Mouse (Mus musculus): ENCODE data around the gene Senp3. TPM values are rescaled to one million over a fixed set of nuclear protein-coding genes. Genes with fewer than 3 reads are reported as not detected.

Gene Senp3
- total and polyA plus RNA-seq, 3 experiments = 116 to 303 (median 256) TPM

DNA sequence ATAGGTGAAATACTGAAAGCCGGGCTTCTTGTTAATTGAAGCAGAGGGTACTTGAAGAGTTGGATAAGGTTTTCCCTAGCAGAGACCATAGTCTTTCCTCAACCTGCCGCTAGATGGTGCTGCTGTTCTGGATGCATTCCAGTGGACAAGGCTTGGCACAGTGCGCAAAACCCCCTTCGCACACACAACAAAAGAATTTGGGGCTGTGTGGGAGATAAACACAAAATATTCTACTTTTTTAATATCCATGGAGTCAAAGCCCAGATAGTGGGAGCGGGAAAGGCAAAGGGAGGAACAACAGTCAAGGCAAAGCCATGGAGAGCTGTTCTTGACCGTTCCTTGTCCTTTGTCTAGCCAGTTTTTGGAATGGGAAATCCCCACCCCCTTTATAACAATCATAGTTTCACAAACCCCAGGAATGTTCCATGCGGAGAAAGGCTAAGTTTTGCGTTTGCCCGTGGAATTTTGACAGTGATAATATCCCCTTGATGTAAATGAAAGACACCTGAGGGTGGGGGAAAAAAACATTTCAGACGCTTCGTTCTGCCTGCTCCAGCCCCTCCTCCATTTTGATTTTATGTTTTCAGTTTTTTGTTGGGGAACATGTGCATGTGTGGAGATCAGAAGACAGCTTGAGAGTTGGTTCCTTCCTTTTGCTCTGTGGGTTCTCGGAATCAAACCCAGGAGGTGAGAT is 1.1 kb upstream of the Senp3 start:
- no peaks in the 10 kb centered on the region for H3K27me3 ChIP-seq (replicated peaks)
- H3K4me3 ChIP-seq (replicated peaks in 1 of 3; ENCODE audit: low read depth in 2 of 3, low read length in 2 of 3, poor library complexity in 1 of 3) = peak overlapping the region in 2 of 3 experiments; percentile 60 to 85
- DNase-seq (ENCODE audit: extremely low read depth) = peak; percentile 96
- TF ChIP-seq HCFC1 (IDR thresholded peaks at IDR 0.05; ENCODE audit: low read depth, low read length) (no peak), NRF1 (IDR thresholded peaks at IDR 0.05; ENCODE audit: low read depth, low read length) (peak; percentile 53), SIN3A (IDR thresholded peaks at IDR 0.05; ENCODE audit: low read length) (peak; percentile 45; the same call in 1 of the 2 replicates), IRF4 (IDR thresholded peaks at IDR 0.05; ENCODE audit: low read depth, low read length) (0 out of 2 replicates have a peak, but pooled peaks have one; percentile 21), RAD21 (IDR thresholded peaks at IDR 0.05; ENCODE audit: low read depth, low read length) (peak; percentile 95), ELF1 (IDR thresholded peaks at IDR 0.05; ENCODE audit: low read depth, low read length) (no peak), SMC3 (IDR thresholded peaks at IDR 0.05; ENCODE audit: low read depth, low read length) (peak; percentile 86), CTCF (conservative IDR thresholded peaks at IDR 0.05 in 1 of 2, IDR thresholded peaks at IDR 0.05 in 1 of 2; ENCODE audit: low read depth in 2 of 2, low read length in 2 of 2) (peak; percentile 96 to 98)
- peaks cover 18 to 21% of the 10 kb centered on the region in 2 experiments for H3K36me3 ChIP-seq (replicated peaks in 1 of 2; ENCODE audit: control insufficient read depth in 1 of 2, insufficient read depth in 1 of 2, low read length in 1 of 2)
- in situ Hi-C loops (cut with MboI; ENCODE audit: low pct_ligation_motif_present, low pct_unique_long_range_greater_than_20kb, low sequenced_read_pairs) = loop anchor here (5.0 to 10.0 kb wide), 2 partner anchors 62 to 194 kb away; partner anchors contain the start of gene Tmem95
- H3K79me2 ChIP-seq (replicated peaks; ENCODE audit: control insufficient read depth, extremely low read depth, insufficient read depth, poor library complexity, severe bottlenecking) = peaks cover 32% of the 10 kb centered on the region
- H3K4me2 ChIP-seq (ENCODE audit: insufficient read depth, low read depth, poor library complexity, severe bottlenecking) = peak overlapping the region; percentile 71
- dilution Hi-C loops (cut with MboI; ENCODE audit: extremely low pct_ligation_motif_present, extremely low pct_unique_long_range_greater_than_20kb, low sequenced_read_pairs) = no loop called here
- no peaks in the 10 kb centered on the region for H3K9me3 ChIP-seq (replicated peaks; ENCODE audit: low read length)
- peaks cover 4 to 52% of the 10 kb centered on the region in 2 experiments for H3K4me1 ChIP-seq (ENCODE audit: control insufficient read depth in 1 of 2, insufficient read depth in 2 of 2)
- no peak overlapping the region for H3K27ac ChIP-seq (ENCODE audit: insufficient read depth, low read depth)
- 0 out of 2 replicates have a peak overlapping the region, but pooled peaks have one; percentile 53 for H3K9ac ChIP-seq (ENCODE audit: insufficient read depth, low read depth)

DNA sequence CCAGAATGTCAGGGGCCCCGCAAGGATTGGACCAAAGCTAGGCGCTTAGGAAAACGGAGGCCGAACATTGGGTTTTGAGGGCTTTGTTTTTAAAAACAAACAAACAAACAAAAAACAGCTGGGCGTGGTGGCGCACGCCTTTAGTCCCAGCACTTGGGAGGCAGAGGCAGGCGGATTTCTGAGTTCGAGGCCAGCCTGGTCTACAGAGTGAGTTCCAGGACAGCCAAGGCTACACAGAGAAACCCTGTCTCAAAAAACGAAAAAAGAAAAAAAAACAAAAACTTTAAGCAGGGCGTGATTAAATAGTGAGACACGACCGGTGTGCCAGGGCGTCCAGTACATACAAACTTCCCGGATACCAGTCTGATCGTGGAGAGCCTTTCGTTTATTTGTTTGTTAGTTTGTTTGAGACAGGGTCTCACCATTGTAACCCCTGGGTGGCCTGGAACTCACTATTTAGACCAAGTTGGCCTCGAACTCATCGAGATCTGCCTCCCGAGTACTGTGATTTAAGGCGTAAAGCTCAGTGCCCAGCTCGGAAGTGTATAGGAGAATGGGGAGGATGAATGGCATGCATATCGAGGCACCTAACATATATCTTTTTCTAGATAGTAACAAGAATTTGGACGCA is 440 bp upstream of the Senp3 start:
- dilution Hi-C loops (cut with MboI; ENCODE audit: extremely low pct_ligation_motif_present, extremely low pct_unique_long_range_greater_than_20kb, low sequenced_read_pairs) = no loop called here

More for the DNA sequence above, 440 bp upstream of the Senp3 start:
- no peak for DNase-seq (ENCODE audit: extremely low read depth)
- Histone ChIP-seq H3K4me3 (replicated peaks in 1 of 3; ENCODE audit: low read depth in 2 of 3, low read length in 2 of 3, poor library complexity in 1 of 3) (peak overlapping the region; percentile 60 to 85 (median 75)), H3K36me3 (replicated peaks in 1 of 2; ENCODE audit: control insufficient read depth in 1 of 2, insufficient read depth in 1 of 2, low read length in 1 of 2) (peaks cover 21 to 27% of the 10 kb centered on the region in 2 experiments), H3K9ac (ENCODE audit: insufficient read depth, low read depth) (peak overlapping the region; percentile 53), H3K4me2 (ENCODE audit: insufficient read depth, low read depth, poor library complexity, severe bottlenecking) (peak overlapping the region; percentile 71), H3K9me3 (replicated peaks; ENCODE audit: low read length) (no peaks in the 10 kb centered on the region), H3K79me2 (replicated peaks; ENCODE audit: control insufficient read depth, extremely low read depth, insufficient read depth, poor library complexity, severe bottlenecking) (peaks cover 35% of the 10 kb centered on the region), H3K27me3 (replicated peaks) (no peaks in the 10 kb centered on the region), H3K27ac (ENCODE audit: insufficient read depth, low read depth) (peak overlapping the region; percentile 35; the same call in 1 of the 2 replicates), H3K4me1 (ENCODE audit: control insufficient read depth in 1 of 2, insufficient read depth in 2 of 2) (peaks cover 4 to 55% of the 10 kb centered on the region in 2 experiments)
- in situ Hi-C loops (cut with MboI; ENCODE audit: low pct_ligation_motif_present, low pct_unique_long_range_greater_than_20kb, low sequenced_read_pairs) = loop anchor here (5.0 to 10.0 kb wide), 2 partner anchors 62 to 195 kb away; partner anchors contain the start of gene Tmem95
- no peak for TF ChIP-seq JUND (conservative IDR thresholded peaks at IDR 0.05; ENCODE audit: low read depth, low read length)
- 0 out of 2 replicates have a peak, but pooled peaks have one; percentile 31 for TF ChIP-seq RCOR1 (conservative IDR thresholded peaks at IDR 0.05; ENCODE audit: low read depth, low read length)

Data from CH12.LX (cell line).